Mouse (Mus musculus) liver, adult 2 months (tissue): ENCODE measurements around the gene Nop2. TPM values are rescaled to one million over a fixed set of nuclear protein-coding genes. Genes with fewer than 3 reads are reported as not detected.

Experiments
- DNase-seq: peaks from one replicate; pipeline ENCODE4 v3.0.0-alpha.2; 2011; ENCODE audit warnings: low read depth, low spot score; ENCODE audit errors: extremely low read depth
- H3K27ac ChIP-seq: fragments of 200-500 bp; replicated peaks from 2 replicates; pipeline ENCODE4 v1.5.1; 2012; ENCODE audit warnings: low read depth, mild to moderate bottlenecking, control low read depth, inconsistent platforms, low read length; ENCODE audit not compliant: insufficient read depth
- H3K27me3 ChIP-seq: fragments of 200-500 bp; 2 replicates; pipeline ENCODE4 v1.6.1; 2012; ENCODE audit warnings: mild to moderate bottlenecking, moderate library complexity, low read length, inconsistent platforms; ENCODE audit not compliant: control insufficient read depth, insufficient read depth
- H3K36me3 ChIP-seq: fragments of 200-500 bp; 2 replicates; pipeline ENCODE4 v1.6.1; 2012; ENCODE audit warnings: low read length, inconsistent platforms; ENCODE audit not compliant: control insufficient read depth, insufficient read depth
- H3K4me1 ChIP-seq: fragments of 200-500 bp; 2 replicates; pipeline ENCODE4 v1.6.1; 2011; ENCODE audit warnings: low read length; ENCODE audit not compliant: control insufficient read depth, insufficient read depth
- H3K4me3 ChIP-seq: fragments of 200-500 bp; 2 replicates; pipeline ENCODE4 v1.5.1; 2011; ENCODE audit warnings: low read depth, mild to moderate bottlenecking, control low read depth, low read length, moderate library complexity; ENCODE audit not compliant: insufficient read depth
- H3K79me2 ChIP-seq: fragments of 200-500 bp; 2 replicates; pipeline ENCODE4 v1.6.1; 2012; ENCODE audit warnings: inconsistent platforms, mild to moderate bottlenecking, low read length, moderate library complexity; ENCODE audit not compliant: control insufficient read depth, insufficient read depth
- H3K9ac ChIP-seq: fragments of 200-500 bp; 2 replicates; pipeline ENCODE4 v1.6.1; 2012; ENCODE audit warnings: low read depth, mild to moderate bottlenecking, control low read depth, inconsistent platforms, low read length
- CTCF ChIP-seq: fragments of 200-500 bp; IDR thresholded peaks from 2 replicates; pipeline ENCODE4 v1.5.1; 2011; ENCODE audit warnings: low read depth, low read length, control low read depth
- POLR2A ChIP-seq: fragments of 200-500 bp; IDR thresholded peaks from 2 replicates; pipeline ENCODE4 v1.6.1; 2011; ENCODE audit warnings: low read length, control low read depth; ENCODE audit not compliant: insufficient read depth; ENCODE audit errors: extremely low read depth
- WGBS: fragments of 180-500 bp; shearing (Covaris S2); methylation state at CpG from one replicate; pipeline ENCODE4 v1.1.7; 2018; 5-methylcytosine and 5-hydroxymethylcytosine counted together
- polyA plus RNA-seq: library from polyadenylated mRNA; depleted of rRNA; stranded (reverse); fragments of >200 nt; gene quantifications from 2 replicates; pipeline ENCODE4 v1.2.3, GENCODE M21; 2012; rRNA removed
- total RNA-seq: library from RNA; depleted of rRNA; stranded (reverse); fragments of >200 nt; gene quantifications from 2 replicates; pipeline ENCODE4 v1.2.3, GENCODE M21; 2014; rRNA removed

The Nop2 gene
- total RNA-seq: 8.2 and 9.7 TPM in 2 replicates
- polyA plus RNA-seq: 7.7 and 11.0 TPM in 2 replicates

DNA sequence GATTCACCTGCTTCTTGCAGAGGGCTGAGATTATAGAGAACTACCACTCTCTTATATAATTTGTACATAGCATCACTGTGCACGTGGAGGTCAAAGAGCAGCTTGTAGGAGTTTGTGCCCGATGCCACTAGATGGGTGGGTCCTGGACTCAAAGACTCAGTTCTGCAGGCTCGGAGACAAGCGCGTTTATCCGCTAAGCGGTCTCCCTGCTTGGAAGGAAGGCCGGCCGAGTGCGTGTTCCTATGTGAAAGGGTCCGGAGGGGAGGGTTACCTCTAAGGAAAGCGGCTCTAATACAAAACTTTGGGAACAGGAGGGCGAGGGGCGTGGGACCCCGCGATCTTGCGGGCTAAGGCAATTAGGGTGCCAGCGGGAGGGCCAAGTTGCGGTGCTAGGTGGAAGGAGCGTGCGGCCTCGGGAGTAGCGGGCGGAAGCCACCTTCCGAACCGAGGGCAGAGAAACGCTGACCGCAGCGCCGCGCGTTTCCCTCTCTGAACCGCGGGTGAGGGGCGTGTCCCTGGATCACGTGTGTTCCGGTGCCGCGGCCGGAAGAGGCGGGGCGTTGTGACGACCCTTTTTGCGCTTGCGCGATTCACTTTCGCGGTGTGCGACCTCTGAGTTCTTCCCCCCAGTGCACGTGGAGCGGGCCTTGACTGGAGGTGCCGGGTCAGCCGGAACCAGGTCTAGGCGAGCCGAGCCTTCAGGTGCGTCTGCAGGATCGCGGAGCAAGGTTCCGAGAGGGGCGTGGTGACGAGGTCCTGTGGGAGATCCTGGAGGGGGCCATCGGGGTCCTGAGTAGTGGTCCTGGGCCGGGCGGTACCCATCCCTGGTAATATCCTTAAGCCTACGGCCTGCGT lies at the start of gene Nop2:
TSS of gene Nop2 (plus strand) at position 608 of the 855 bp plus-strand sequence.
- no peaks in the 10 kb centered on the region for H3K27me3 ChIP-seq
- under 1% methylated on average over 66 of the region's 66 CpGs for WGBS
- peaks cover 26% of the 10 kb centered on the region for H3K36me3 ChIP-seq
- H3K9ac ChIP-seq: peak within 1 kb of the TSS; percentile 88
- no peaks in the 10 kb centered on the region for H3K79me2 ChIP-seq
- H3K4me1 ChIP-seq: peaks cover 5% of the 10 kb centered on the region; the same call in 1 of the 2 replicates
- TF ChIP-seq CTCF: no peak
- TF ChIP-seq POLR2A: peak; percentile 89
- peak within 1 kb of the TSS; percentile 69 for H3K4me3 ChIP-seq
- DNase-seq: peak; percentile 79
- H3K27ac ChIP-seq: peak within 1 kb of the TSS; percentile 90

DNA sequence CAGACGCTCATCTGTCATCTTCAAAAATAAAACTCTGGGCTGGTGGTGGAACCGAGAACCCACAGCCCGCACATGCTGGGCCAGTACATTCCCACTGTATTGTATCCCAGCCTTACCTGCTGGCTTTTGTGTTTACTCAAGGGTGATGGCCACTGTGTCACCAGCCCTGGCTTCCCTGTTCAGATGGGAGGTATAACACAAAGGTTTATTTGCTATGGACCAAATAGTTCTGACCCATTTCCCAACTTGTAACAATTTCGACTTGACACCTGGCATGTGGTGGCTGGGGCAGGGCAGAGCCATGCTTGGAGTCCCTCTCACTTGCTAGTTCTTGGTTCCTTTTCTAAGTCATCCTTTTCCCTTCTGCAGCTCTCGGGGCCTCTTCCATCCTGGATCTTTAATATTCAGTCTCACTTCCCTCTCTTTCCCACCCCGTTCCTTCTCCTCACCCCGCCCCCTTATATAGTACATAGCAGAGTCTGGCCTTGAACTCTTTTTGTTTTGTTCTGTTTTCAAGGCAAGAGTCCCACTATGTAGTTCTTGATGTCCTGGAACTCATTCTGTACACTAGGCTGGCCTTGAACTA lies 48.8 kb upstream of the Nop2 start:
- Histone ChIP-seq H3K4me1 (peaks cover 23% of the 10 kb centered on the region), H3K79me2 (no peaks in the 10 kb centered on the region), H3K4me3 (no peak overlapping the region), H3K9ac (no peak overlapping the region), H3K27ac (peak overlapping the region; percentile 58), H3K27me3 (no peaks in the 10 kb centered on the region), H3K36me3 (no peaks in the 10 kb centered on the region)
- no peak for TF ChIP-seq POLR2A
- TF ChIP-seq CTCF: no peak
- peak; percentile 97 for DNase-seq
- 36% methylated on average over 7 of the region's 7 CpGs for WGBS

DNA sequence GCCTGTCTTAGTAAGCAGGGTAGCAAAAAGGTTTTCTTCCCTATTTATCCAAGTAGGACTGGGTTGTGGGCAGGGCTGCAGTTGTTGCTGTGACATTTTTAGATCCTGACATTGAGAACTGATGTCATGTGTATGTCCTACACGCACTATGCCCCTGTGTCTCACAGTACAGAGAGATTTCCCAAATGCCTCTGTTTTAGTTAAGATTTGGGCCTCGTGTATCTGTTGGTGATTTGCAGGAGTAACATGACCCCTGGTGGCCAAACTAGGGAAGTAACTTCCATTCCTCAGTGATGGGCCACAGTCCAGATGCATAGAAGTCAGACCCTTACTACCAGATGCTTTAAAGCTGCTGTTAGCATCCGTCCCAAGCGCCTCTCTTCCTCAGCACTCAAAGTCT lies 47.3 kb upstream of the Nop2 start:
- DNase-seq: peak; percentile 84
- H3K4me3 ChIP-seq: no peak overlapping the region
- H3K27me3 ChIP-seq: no peaks in the 10 kb centered on the region
- no peaks in the 10 kb centered on the region for H3K79me2 ChIP-seq
- peaks cover 31% of the 10 kb centered on the region for H3K4me1 ChIP-seq
- H3K9ac ChIP-seq: peak overlapping the region; percentile 8; the same call in 1 of the 2 replicates
- H3K27ac ChIP-seq: peak overlapping the region; percentile 40; the same call in 1 of the 2 replicates
- 6% methylated on average over 4 of the region's 4 CpGs for WGBS
- peak; percentile 34; the same call in 1 of the 2 replicates for TF ChIP-seq CTCF
- no peak for TF ChIP-seq POLR2A
- H3K36me3 ChIP-seq: no peaks in the 10 kb centered on the region

DNA sequence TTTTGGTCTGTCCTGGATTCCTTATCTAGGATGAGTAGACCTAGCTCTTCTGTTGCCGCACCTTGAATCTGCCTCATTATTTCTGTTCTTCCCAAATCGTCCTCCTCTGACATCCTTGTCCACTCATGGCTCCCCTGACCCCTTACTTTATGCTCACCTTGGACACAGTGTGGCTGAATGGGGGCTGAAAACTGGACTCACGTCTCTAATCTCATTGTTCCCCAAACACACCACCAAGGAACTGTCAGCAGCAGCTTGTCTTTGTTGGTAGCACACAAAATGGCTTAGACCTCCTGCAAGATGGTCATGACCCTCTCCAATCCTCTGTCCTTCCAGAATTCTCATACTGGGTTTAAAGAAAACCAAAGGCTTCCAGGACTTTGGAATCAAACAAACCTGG lies 43.8 kb upstream of the Nop2 start:
- DNase-seq: no peak
- Histone ChIP-seq H3K36me3 (no peaks in the 10 kb centered on the region), H3K4me1 (peaks cover 23% of the 10 kb centered on the region), H3K4me3 (no peak overlapping the region), H3K27ac (peak overlapping the region; percentile 96), H3K9ac (no peak overlapping the region; the same call in 1 of the 2 replicates), H3K79me2 (no peaks in the 10 kb centered on the region), H3K27me3 (no peaks in the 10 kb centered on the region)
- 85% methylated on average over 3 of the region's 3 CpGs for WGBS
- TF ChIP-seq CTCF (no peak), POLR2A (no peak)

DNA sequence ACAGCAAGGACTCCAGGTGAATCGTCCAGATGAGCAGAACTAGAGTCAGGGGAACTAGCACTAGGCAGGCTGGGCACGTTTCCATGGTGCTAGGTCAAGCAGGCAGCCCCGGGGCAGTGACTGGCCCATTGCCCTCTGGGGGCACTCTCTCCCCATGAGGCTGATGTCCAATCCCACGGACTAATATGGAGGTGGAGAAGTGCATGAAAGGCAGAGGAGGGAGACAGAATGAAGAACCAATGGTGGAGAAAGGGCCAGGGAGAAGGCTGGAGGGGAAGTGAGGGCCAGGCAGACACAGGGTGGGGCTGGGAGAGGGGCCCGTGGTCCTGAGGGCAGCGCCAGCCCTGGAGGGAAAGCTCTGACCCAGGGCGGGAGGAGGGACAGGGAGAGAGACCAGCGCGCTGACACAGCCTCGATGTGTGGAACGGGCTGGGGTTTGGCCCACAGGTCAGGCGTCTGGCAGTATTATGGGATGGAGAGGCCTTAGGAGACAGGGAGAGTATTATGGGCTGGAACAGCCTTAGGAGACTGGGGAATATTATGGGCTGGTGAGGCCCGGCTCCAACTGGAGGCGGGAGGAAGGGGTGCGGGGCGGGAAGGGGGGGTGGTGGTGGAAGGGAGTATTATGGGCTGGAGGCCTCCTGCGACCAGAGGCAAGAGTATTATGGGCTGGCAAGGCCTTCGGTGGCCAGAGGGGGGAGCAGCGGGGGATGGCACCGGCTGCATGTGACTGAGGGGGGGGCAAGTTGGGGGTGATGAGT lies 43.0 kb upstream of the Nop2 start:
- no peaks in the 10 kb centered on the region for H3K27me3 ChIP-seq
- H3K4me1 ChIP-seq: peaks cover 21% of the 10 kb centered on the region
- no peaks in the 10 kb centered on the region for H3K36me3 ChIP-seq
- WGBS: 1% methylated on average over 20 of the region's 20 CpGs
- DNase-seq: peak; percentile 81
- H3K27ac ChIP-seq: peak overlapping the region; percentile 96
- H3K9ac ChIP-seq: peak overlapping the region; percentile 78
- peak; percentile 53; the same call in 1 of the 2 replicates for TF ChIP-seq POLR2A
- TF ChIP-seq CTCF: no peak; the same call in 1 of the 2 replicates
- H3K79me2 ChIP-seq: no peaks in the 10 kb centered on the region
- H3K4me3 ChIP-seq: peak overlapping the region; percentile 35; the same call in 1 of the 2 replicates
